Mouse (Mus musculus) mature B cell (primary cell): ENCODE results near the gene Cadps2.

Experiments
- in situ Hi-C: fragments of 300-500 bp; cut with MboI; formaldehyde crosslinking; loops from 2 replicates; pipeline ENCODE4 v1.14.3; 2019

Gene Cadps2

GRCm38 (mm10) chr6:23762204-23762603 lies 77.0 kb downstream of the Cadps2 start:
- in situ Hi-C loops = no loop called here

GRCm38 (mm10) chr6:23758249-23758648 lies 81.0 kb downstream of the Cadps2 start:
- in situ Hi-C loops = no loop called here

DNA sequence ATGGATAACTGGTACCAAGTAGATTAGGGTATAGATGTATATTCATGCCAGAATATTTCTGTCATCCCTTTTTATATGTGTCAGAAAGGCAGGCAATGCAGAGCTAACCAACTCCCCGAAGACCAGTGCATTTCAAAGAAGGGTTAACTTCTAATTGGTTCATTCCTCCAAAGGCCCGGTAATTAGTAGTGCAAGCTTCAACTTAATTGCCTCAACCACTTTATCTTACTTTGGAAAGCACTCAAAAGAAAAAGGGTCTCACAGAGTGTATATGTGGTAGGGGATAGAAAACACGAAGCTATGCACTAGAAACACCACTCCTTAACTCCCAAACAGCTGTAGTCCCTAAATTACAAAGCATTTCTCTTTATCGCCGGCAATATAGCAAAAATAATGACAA lies 90.4 kb downstream of the Cadps2 start:
- in situ Hi-C loops = no loop called here

DNA sequence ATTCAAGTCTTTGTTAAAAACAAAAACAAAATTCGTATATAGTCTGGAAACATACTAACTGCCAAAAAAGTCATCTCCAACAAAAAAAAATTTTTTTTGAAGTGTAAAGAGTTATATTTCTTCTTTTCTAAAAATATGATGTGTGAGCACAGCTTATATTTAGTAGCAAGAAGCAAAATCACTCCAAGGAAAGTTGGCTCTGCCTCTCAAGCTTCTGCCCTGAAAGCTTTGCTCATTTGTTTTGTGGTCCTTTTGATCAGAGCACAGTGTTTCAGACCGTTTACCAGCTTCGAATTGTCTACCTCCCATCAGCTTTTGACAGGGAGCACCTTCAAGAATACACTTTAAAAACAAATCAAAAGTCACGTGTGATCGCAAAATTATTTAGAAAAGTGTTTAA lies 99.2 kb downstream of the Cadps2 start:
- in situ Hi-C loops = no loop called here

GRCm38 (mm10) chr6:23732750-23733149 lies 106.5 kb downstream of the Cadps2 start:
- in situ Hi-C loops = no loop called here

DNA sequence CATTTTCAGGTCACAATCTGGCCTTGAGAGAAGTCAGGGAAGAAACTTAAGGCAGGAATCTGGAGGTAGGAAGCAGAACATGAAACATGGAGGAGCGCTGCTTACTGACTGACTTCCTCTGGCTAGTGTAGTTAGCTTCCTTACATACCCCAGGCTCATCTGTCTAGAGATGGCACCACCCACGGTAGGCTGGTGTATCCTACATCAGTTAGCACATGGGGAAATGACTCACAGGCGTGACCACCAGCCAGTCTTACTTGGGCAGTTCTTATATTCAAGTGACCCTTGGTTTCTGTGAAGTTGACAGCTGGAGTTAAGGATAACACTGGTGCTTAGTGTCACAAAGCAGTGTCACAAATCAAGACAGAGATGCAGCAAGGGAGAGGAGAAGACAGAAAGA lies 110.6 kb downstream of the Cadps2 start:
- in situ Hi-C loops = no loop called here

DNA sequence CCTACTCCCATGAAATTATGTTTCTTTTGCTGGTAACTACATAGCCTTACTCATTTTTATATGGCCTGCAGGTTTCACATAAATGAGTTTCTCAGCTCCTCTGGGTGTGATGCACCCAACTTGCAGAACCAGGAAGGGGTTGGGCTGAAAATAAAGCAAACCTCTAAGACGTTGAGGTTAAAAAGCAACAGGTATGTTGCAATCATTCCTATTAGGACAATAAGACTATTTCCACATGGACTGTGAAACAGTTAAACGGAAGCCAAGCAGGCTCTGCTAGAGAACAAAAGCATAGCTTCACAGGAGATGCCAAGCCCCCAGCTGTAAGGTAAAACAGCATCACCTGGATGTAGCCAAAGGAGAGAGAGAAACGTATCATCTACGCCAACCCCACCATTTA lies 115.5 kb downstream of the Cadps2 start:
- in situ Hi-C loops = no loop called here

- in situ Hi-C loops = no loop called here
Measured at GRCm38 (mm10) chr6:23720401-23720800, 118.8 kb downstream of the Cadps2 start.

DNA sequence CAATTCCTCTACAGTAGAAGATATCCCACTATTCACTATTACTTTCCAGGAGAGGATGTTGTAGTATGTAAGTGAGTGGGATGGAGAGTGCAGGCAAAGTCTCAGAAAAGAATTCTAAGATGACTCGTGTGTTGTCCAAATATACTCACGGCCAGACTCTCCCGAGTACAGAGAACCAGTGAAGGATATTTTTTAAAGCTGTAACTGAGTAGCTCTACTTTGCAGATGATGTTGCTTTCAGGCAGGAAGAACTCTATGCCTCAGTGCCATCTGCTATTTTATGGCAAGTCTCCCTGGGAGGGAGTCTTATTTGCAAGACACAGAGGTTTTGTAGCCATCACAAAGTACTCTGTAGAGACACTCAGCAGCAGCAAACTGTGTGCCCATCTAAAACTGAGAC lies 131.7 kb downstream of the Cadps2 start:
- in situ Hi-C loops = no loop called here

- in situ Hi-C loops = no loop called here
Measured at GRCm38 (mm10) chr6:23700879-23701278, 138.3 kb downstream of the Cadps2 start.

GRCm38 (mm10) chr6:23678172-23678571 lies 161.0 kb downstream of the Cadps2 start:
- in situ Hi-C loops = no loop called here

DNA sequence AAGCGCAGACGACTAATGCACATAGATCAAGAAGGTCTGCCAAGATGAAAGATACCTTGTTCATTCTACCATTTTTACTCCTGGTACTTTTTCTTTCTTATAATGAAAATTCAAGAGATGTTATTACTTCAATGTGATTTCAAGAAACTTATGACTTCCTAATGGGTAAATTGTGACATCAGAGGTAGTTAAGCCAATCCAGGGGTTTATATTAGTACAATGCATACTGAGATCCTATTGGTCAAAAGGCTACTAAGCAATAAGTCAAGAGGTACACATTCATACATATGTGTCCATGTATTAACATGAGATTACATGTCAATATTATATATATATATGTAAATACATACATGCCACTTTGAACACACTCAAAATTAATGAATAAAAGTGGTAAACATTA lies 184.2 kb downstream of the Cadps2 start, which contains the start of gene Rnf148:
TSS of gene Rnf148 (minus strand) at position 101 of the 400 bp plus-strand sequence.
- in situ Hi-C loops = no loop called here

DNA sequence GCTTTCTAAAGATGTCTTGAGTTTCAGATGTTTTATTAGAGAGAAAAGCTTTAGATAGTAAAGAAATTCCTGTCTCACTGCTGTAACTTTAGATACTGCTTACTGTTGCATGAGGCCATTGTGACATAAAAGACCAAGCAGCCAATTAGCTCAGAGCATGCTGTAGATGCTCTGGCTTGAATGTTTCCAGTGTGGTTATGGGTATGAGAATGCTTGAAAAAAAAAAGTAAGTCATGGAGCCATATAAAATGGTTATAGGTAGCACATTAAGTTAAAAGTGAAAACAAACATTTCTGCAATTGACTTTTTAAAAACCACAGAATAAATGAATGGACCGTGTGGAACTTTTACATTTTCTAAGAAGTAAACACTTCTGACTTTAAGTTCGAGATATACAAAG lies 189.0 kb downstream of the Cadps2 start, which contains the start of gene Rnf133:
TSS of gene Rnf133 (minus strand) at position 101 of the 400 bp plus-strand sequence.
- in situ Hi-C loops = no loop called here

- in situ Hi-C loops = no loop called here
Measured at GRCm38 (mm10) chr6:23648732-23649131, 190.5 kb downstream of the Cadps2 start.

- in situ Hi-C loops = no loop called here
Measured at GRCm38 (mm10) chr6:23647627-23648247, 191.5 kb downstream of the Cadps2 start.

DNA sequence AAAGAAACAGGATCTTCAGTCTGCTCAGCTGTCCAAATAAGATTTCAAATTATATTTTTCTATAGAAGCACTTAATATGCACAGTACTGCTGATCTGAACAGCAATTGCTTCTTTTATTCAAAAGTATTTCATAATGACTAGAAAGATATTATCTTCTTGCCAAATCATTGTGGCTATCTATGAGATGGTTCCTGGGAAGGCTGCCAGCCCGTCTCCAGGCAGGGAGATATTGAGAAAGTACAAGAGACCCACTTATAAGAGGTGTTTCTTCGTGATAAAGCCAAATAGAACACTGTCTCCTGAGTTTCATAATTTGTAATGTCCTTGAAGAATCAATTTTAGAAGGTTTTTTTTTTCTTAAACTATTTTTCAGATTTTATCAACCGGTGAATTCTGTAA lies 202.1 kb downstream of the Cadps2 start:
- in situ Hi-C loops = no loop called here

GRCm38 (mm10) chr6:23635208-23635607 lies 204.0 kb downstream of the Cadps2 start:
- in situ Hi-C loops = no loop called here

DNA sequence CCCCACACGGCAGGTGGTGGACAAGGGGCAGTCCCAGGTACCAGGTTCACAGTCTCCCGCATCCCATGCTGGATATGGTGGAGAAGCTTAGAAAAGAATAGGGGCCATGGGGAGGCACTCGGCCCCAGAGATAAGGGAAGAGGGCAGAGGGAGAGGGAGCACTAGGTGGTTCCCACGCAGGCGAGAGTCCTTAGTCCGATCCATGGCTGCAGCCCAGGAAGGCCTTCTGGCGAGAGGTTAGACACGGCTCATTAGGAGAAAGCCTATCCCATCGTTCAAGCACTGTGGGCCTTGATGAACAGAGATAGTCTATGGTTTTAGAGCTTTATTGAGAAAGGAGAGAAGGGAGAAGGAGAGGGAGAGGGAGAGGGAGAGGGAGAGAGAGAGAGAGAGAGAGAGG lies 205.2 kb downstream of the Cadps2 start:
- in situ Hi-C loops = no loop called here

DNA sequence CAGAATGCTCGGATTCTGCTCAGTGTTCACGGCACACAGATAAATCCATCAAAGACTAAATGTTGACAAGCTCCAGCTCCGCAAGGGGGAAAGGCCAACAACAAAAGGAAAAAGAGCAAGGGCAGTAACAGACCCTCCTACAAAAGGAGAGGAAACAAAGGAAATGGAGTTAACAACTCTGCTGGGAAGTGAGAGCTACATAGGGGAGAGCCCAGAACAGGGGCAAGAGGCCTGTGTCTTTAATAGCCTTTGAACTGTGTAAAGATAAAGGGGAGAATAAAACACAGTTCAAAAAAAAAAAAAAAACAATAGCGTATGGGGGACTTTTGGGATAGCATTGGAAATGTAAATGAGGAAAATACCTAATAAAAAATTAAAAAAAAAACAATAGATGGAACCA lies 208.8 kb downstream of the Cadps2 start:
- in situ Hi-C loops = no loop called here

DNA sequence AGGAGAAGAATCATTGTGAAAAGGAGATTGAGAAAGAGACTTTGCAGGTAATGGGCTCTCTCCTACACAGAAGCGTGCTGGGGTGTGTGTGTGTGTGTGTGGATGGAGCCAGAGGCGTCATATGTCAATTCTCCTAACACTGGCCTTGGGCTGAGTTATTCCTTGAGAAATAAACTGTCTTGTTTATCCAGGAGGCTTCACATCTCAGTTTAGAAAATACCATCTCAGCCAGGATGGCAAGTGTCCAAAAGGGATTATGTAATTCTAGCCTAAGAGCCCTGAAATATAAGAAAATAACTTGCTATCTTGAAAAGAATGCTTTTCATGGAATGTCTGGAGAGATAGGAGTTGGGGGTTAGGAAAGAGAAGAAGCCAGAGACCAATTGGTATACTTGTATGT lies 264.1 kb downstream of the Cadps2 start:
- in situ Hi-C loops = no loop called here

- in situ Hi-C loops = no loop called here
Measured at GRCm38 (mm10) chr6:23573750-23574149, 265.5 kb downstream of the Cadps2 start.

- in situ Hi-C loops = no loop called here
Measured at GRCm38 (mm10) chr6:23572401-23572800, 266.8 kb downstream of the Cadps2 start.

- in situ Hi-C loops = no loop called here
Measured at GRCm38 (mm10) chr6:23569686-23570085, 269.5 kb downstream of the Cadps2 start.

DNA sequence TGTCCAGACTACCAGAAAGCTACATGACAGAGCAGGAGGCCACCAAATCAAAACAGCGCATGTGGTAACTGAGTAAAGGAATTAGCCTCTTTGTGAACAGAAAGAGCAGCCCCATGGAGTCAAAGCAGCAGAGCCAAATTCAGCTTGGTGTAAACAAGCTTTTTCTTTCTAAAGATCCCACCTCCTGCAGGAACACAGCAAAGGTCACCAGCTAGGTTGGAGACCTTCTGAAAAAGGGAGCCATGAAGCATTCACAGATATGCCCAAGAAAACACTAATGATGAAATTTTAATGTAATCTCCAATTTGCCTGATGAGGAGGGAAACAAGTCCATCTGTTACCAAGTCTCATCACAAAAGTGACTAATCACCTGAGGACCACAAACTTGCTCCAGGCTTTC lies 270.5 kb downstream of the Cadps2 start:
- in situ Hi-C loops = no loop called here
